Mouse (Mus musculus) kidney, postnatal 0 days (tissue): ENCODE measurements around the gene Utp11. TPM values are rescaled to one million over a fixed set of nuclear protein-coding genes. Genes with fewer than 3 reads are reported as not detected.

Experiments
- ATAC-seq: fragments of 200-750 bp; cut with Nextera tagmentation; replicated peaks from 2 replicates; pipeline ENCODE4 v1.8.0; 2017; ENCODE audit warnings: low read depth, moderate number of reproducible peaks, moderate TSS enrichment, moderate library complexity; ENCODE audit not compliant: low FRiP score
- DNase-seq: peaks from one replicate; pipeline ENCODE4 v3.0.0-alpha.2; 2016; ENCODE audit warnings: low spot score
- H3K27ac ChIP-seq: fragments of 300-500 bp; sonication (generic); 2 replicates; pipeline ENCODE4 v1.5.1; 2014; ENCODE audit warnings: mild to moderate bottlenecking
- H3K27me3 ChIP-seq: fragments of 300-500 bp; sonication (generic); 2 replicates; pipeline ENCODE4 v1.6.1; 2014; ENCODE audit warnings: low read length, mixed read lengths; ENCODE audit not compliant: insufficient read depth
- H3K36me3 ChIP-seq: fragments of 300-500 bp; sonication (generic); 2 replicates; pipeline ENCODE4 v1.6.1; 2014; ENCODE audit warnings: low read length, mixed read lengths; ENCODE audit not compliant: insufficient read depth
- H3K4me1 ChIP-seq: fragments of 300-500 bp; sonication (generic); replicated peaks from 2 replicates; pipeline ENCODE4 v1.6.1; 2014; ENCODE audit warnings: antibody characterized with exemption, low read length, mixed read lengths; ENCODE audit not compliant: insufficient read depth
- H3K4me2 ChIP-seq: fragments of 300-500 bp; sonication (generic); 2 replicates; pipeline ENCODE4 v1.6.1; 2014; ENCODE audit warnings: mild to moderate bottlenecking, low read length, moderate library complexity, mixed read lengths
- H3K4me3 ChIP-seq: fragments of 300-500 bp; sonication (generic); replicated peaks from 2 replicates; pipeline ENCODE4 v1.5.1; 2014; ENCODE audit warnings: low read depth, low read length
- H3K9ac ChIP-seq: fragments of 300-500 bp; sonication (generic); 2 replicates; pipeline ENCODE4 v1.6.1; 2014; ENCODE audit warnings: low read depth, low read length
- H3K9me3 ChIP-seq: fragments of 300-500 bp; sonication (generic); replicated peaks from 2 replicates; pipeline ENCODE4 v1.6.1; 2016; ENCODE audit warnings: low read length, inconsistent platforms, mixed read lengths
- CTCF ChIP-seq: IDR thresholded peaks from 2 replicates; pipeline ENCODE4 v1.5.1; 2016; ENCODE audit warnings: antibody characterized with exemption, low read depth, mild to moderate bottlenecking, moderate library complexity
- WGBS: fragments of 180-500 bp; shearing (Covaris S2); extraction: QIAGEN DNeasy Blood & Tissue Kit; methylation state at CpG from one replicate; pipeline ENCODE4 v1.1.7; 2014; 5-methylcytosine and 5-hydroxymethylcytosine counted together
- polyA plus RNA-seq: library from polyadenylated mRNA; unstranded; fragments of >200 nt; fragmentation: Nextera tagmentation; extraction: Ambion mirVana; gene quantifications from 2 replicates; pipeline ENCODE4 v1.2.1, GENCODE M21; 2015

Gene Utp11
- polyA plus RNA-seq, 1 experiment from 2014 or later = 61.8 TPM

- Histone ChIP-seq H3K9me3 (no peaks in the 10 kb centered on the region), H3K4me3 (peak overlapping the region; percentile 21), H3K27ac (no peak overlapping the region), H3K9ac (0 out of 2 replicates have a peak overlapping the region, but pooled peaks have one; percentile 1), H3K4me1 (peaks cover 23% of the 10 kb centered on the region), H3K4me2 (peak overlapping the region; percentile 42), H3K36me3 (no peaks in the 10 kb centered on the region), H3K27me3 (peaks cover 92% of the 10 kb centered on the region)
- 3% methylated on average over 67 of the region's 68 CpGs for WGBS
- no peak for DNase-seq
- no peak for TF ChIP-seq CTCF
- ATAC-seq = no peak
These were observed 33.9 kb downstream of the Utp11 start for GRCm38 (mm10) chr4:124659251-124660217.

DNA sequence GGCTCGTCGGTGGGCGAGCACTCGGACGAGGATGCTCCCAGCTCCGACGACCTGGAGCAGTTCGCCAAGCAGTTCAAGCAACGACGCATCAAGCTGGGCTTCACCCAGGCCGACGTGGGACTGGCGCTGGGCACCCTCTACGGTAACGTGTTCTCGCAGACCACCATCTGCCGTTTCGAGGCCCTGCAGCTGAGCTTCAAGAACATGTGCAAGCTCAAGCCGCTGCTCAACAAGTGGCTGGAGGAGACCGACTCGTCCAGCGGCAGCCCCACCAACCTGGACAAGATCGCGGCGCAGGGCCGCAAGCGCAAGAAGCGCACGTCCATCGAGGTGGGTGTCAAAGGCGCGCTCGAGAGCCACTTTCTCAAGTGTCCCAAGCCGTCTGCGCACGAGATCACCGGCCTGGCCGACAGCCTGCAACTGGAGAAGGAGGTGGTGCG lies 35.0 kb downstream of the Utp11 start:
- Histone ChIP-seq H3K27ac (no peak overlapping the region), H3K9ac (no peak overlapping the region), H3K27me3 (peaks cover 92% of the 10 kb centered on the region), H3K36me3 (no peaks in the 10 kb centered on the region), H3K4me3 (peak overlapping the region; percentile 52), H3K9me3 (no peaks in the 10 kb centered on the region), H3K4me2 (peak overlapping the region; percentile 98), H3K4me1 (peaks cover 23% of the 10 kb centered on the region)
- ATAC-seq = no peak
- TF ChIP-seq CTCF = no peak
- WGBS = under 1% methylated on average over 39 of the region's 39 CpGs
- no peak for DNase-seq

DNA sequence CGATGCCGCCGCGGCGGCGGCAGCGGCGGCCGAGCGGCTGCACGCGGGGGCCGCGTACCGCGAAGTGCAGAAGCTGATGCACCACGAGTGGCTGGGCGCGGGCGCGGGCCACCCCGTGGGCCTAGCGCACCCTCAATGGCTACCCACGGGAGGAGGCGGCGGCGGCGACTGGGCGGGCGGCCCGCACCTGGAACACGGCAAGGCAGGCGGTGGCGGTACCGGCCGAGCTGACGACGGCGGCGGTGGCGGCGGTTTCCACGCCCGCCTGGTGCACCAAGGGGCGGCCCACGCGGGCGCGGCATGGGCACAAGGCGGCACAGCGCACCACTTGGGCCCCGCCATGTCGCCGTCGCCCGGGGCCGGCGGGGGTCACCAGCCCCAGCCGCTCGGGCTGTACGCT lies 35.6 kb downstream of the Utp11 start:
- TF ChIP-seq CTCF = no peak
- peaks cover 27% of the 10 kb centered on the region for H3K4me1 ChIP-seq
- H3K4me2 ChIP-seq = peak overlapping the region; percentile 98
- H3K9me3 ChIP-seq = no peaks in the 10 kb centered on the region
- 0 out of 2 replicates have a peak overlapping the region, but pooled peaks have one; percentile 18 for H3K9ac ChIP-seq
- under 1% methylated on average over 44 of the region's 61 CpGs for WGBS
- ATAC-seq (peak; percentile 25; the same call in 1 of the 2 replicates), DNase-seq (no peak)
- no peaks in the 10 kb centered on the region for H3K36me3 ChIP-seq
- H3K27ac ChIP-seq = no peak overlapping the region
- H3K4me3 ChIP-seq = peak overlapping the region; percentile 52
- peaks cover 92% of the 10 kb centered on the region for H3K27me3 ChIP-seq

DNA sequence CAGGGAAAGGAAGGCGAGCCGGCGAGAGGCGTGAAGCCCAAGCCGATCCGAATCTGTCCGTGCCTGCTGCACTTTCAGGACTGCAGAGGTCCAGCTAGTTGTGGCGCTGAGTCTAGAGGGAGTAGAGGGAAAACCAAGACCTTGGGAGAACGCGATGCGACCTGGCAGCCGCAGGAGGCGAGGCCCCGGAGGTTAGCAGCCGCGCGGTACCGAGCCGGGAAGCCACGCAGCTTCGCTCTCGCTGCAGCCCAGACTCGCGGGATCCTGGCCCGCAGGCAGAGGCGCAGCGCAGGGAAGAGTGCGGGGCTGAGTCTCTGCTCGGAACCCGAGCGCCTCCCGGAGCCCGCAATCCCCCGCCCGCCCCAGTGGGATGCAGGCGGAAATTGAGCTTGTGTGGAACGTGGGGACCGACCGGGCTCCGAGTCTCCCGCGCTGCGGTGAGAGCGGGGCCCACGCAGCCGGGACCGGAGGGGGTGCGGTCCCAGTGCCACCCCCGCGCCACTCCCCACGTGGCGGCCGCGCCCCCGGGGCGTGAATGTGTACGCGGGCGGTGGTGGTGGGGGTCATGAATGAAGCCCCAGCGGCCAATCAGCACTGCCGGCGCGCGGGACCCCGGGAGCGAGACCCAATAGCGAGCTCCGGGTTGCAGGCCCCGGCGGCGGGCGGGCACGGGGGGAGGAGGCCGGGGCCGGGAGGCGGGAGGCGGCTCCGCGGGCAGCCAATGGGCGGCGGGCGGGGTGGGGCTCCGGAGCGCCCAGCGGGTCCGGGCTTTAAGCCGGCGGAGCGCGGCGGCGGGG lies 36.3 kb downstream of the Utp11 start:
- no peak for TF ChIP-seq CTCF
- Histone ChIP-seq H3K4me2 (peak overlapping the region; percentile 98), H3K4me1 (peaks cover 28% of the 10 kb centered on the region), H3K36me3 (no peaks in the 10 kb centered on the region), H3K9ac (peak overlapping the region; percentile 47; the same call in 1 of the 2 replicates), H3K27ac (no peak overlapping the region), H3K9me3 (no peaks in the 10 kb centered on the region), H3K4me3 (peak overlapping the region; percentile 52), H3K27me3 (peaks cover 89% of the 10 kb centered on the region)
- ATAC-seq = peak; percentile 83
- peak; percentile 75 for DNase-seq
- WGBS = under 1% methylated on average over 74 of the region's 92 CpGs

DNA sequence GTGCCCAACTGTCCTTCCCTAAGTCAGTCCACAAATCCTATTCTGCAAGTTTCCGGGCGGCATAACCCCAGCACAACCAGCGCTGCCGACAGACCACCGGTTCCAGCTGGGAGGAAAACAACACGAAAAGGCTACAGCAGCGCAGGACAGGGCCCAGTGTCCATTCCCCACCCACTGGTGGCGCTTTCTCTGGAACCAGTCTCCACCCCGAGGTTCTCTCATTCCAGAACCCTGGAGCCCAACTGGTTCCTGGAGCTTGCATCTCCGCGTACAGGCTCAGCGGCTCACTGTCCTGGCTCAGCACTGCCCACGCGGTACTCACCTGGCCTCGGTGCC lies 36.9 kb downstream of the Utp11 start, which contains the start of gene Pou3f1:
Gene Pou3f1 (plus strand): TSS at position 290 of the 336 bp plus-strand sequence.
- Histone ChIP-seq H3K9me3 (no peaks in the 10 kb centered on the region), H3K4me2 (peak within 1 kb of the TSS; percentile 98), H3K4me1 (peaks cover 28% of the 10 kb centered on the region), H3K27me3 (peaks cover 84% of the 10 kb centered on the region), H3K4me3 (peak within 1 kb of the TSS; percentile 52), H3K36me3 (no peaks in the 10 kb centered on the region), H3K9ac (peak within 1 kb of the TSS; percentile 47; the same call in 1 of the 2 replicates), H3K27ac (no peak within 1 kb of the TSS)
- no peak for TF ChIP-seq CTCF
- DNase-seq (no peak), ATAC-seq (no peak)
- WGBS = 2% methylated on average over 15 of the region's 15 CpGs

DNA sequence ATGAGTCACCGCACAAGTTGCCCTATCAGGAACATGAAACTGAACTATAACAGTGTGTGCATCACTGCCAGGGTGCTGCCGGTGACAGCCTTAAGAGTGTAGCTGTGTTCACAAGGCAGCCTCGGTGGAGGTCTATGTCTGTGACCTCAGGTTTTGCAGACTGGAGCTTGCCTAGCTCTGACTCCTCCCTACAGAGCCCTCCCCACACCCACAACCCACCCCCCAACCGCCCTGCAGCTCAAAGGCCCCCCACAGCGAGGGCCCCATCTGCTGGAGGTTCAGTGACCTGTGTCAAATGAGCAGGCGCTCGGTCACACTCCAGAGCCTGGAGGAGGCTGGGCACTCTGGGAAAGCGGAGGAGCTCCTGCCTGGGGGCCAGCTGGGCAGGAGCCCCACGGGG lies 40.5 kb downstream of the Utp11 start:
- Histone ChIP-seq H3K4me2 (no peak overlapping the region), H3K4me3 (no peak overlapping the region), H3K36me3 (no peaks in the 10 kb centered on the region), H3K4me1 (peaks cover 16% of the 10 kb centered on the region), H3K27me3 (peaks cover 55% of the 10 kb centered on the region), H3K27ac (no peak overlapping the region), H3K9me3 (no peaks in the 10 kb centered on the region), H3K9ac (no peak overlapping the region)
- TF ChIP-seq CTCF = peak; percentile 41; the same call in 1 of the 2 replicates
- ATAC-seq = peak; percentile 38
- WGBS = 7% methylated on average over 9 of the region's 9 CpGs
- peak; percentile 61 for DNase-seq
